Mouse (Mus musculus): Measurements from ENCODE around the gene Crtam. TPM values are rescaled to one million over a fixed set of nuclear protein-coding genes. Genes with fewer than 3 reads are reported as not detected.

Crtam gene
- polyA plus RNA-seq, 1 experiment from 2014 or later, result 0.18 TPM

DNA sequence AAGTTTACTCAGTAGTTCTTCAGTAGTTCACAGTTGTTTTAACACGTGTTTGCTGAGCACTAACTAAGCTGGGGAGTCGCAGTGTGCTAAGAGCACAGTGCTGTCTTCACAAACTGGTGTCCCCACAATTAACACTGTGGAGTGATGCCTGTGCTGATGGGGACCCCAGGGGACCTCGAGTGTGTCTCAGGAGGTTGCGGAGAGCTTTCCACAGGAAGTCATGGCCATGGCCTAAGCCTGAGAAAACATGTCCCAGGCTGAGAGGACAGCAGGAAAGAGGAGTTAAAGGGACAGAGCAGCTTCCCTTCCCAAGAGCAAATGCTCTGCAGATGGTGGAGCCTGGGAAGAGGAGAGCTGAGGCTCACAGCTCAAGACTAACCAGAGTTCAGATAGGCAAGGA is 57.3 kb downstream of the Crtam start:
- ATAC-seq (ENCODE audit: low FRiP score), result no peak
- H3K4me2 ChIP-seq, result no peak overlapping the region
- H3K36me3 ChIP-seq (replicated peaks), result no peaks in the 10 kb centered on the region
- H3K27ac ChIP-seq, result no peak overlapping the region
- H3K9ac ChIP-seq, result no peak overlapping the region
- WGBS, result 84% methylated on average over 4 of the region's 4 CpGs
- H3K9me3 ChIP-seq, result no peaks in the 10 kb centered on the region
- peaks cover 4% of the 10 kb centered on the region; the same call in 1 of the 2 replicates for H3K4me1 ChIP-seq
- peaks cover 53% of the 10 kb centered on the region for H3K27me3 ChIP-seq
- H3K4me3 ChIP-seq (replicated peaks), result no peak overlapping the region

DNA sequence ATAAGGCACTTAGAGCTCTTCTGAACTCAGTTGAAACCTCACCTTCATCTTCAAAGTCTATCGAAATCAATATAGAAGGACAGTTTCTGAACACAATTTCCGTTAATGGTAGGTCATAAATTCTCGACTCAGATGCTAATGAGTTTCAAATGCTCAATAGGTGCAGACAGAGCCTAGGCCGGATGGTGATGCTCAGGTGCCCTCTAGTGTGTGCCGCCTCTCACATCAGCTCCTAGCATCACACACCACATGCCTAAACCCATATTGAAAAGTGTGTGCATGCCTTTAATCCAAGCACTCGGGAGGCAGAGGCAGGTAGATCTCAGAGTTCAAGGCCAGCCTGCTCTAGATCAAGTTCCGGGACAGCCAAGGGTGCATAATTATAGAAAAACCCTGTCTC is 67.0 kb downstream of the Crtam start:
- 66% methylated on average over 7 of the region's 7 CpGs for WGBS
- no peak overlapping the region for H3K4me3 ChIP-seq (replicated peaks)
- 0 out of 2 replicates have a peak, but pooled peaks cover 2% of the 10 kb centered on the region for H3K9me3 ChIP-seq
- peaks cover 7% of the 10 kb centered on the region; the same call in 1 of the 2 replicates for H3K27me3 ChIP-seq
- no peak for ATAC-seq (ENCODE audit: low FRiP score)
- no peak overlapping the region for H3K4me2 ChIP-seq
- H3K36me3 ChIP-seq (replicated peaks), result no peaks in the 10 kb centered on the region
- no peaks in the 10 kb centered on the region for H3K4me1 ChIP-seq
- H3K27ac ChIP-seq, result no peak overlapping the region
- H3K9ac ChIP-seq, result no peak overlapping the region

DNA sequence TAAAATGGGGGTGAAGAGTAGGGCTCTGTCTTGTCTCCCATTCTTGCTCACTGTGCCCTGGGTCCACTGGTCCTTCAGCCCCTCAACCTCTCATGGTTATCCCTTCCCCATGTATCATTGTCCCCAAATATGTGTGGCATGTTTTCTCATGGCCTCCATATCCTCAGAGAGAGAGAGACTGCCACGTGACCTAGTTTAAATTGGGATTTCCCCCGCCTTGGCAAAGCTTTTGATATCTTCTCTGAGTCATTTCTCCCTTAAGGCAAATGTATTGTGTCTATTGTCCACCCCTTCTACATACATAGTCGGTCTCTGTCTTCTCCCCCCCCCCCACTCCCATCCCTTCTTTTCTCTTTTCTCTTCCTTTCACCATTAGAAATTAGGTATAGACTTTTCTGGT is 71.1 kb downstream of the Crtam start:
- H3K4me3 ChIP-seq (replicated peaks), result no peak overlapping the region
- no peak overlapping the region for H3K9ac ChIP-seq
- H3K36me3 ChIP-seq (replicated peaks), result no peaks in the 10 kb centered on the region
- no peak for ATAC-seq (ENCODE audit: low FRiP score)
- no peak overlapping the region for H3K4me2 ChIP-seq
- H3K27me3 ChIP-seq, result peaks cover 9% of the 10 kb centered on the region; the same call in 1 of the 2 replicates
- 85% methylated on average over 3 of the region's 3 CpGs for WGBS
- H3K27ac ChIP-seq, result no peak overlapping the region
- 0 out of 2 replicates have a peak, but pooled peaks cover 1% of the 10 kb centered on the region for H3K4me1 ChIP-seq
- H3K9me3 ChIP-seq, result 0 out of 2 replicates have a peak, but pooled peaks cover 2% of the 10 kb centered on the region

DNA sequence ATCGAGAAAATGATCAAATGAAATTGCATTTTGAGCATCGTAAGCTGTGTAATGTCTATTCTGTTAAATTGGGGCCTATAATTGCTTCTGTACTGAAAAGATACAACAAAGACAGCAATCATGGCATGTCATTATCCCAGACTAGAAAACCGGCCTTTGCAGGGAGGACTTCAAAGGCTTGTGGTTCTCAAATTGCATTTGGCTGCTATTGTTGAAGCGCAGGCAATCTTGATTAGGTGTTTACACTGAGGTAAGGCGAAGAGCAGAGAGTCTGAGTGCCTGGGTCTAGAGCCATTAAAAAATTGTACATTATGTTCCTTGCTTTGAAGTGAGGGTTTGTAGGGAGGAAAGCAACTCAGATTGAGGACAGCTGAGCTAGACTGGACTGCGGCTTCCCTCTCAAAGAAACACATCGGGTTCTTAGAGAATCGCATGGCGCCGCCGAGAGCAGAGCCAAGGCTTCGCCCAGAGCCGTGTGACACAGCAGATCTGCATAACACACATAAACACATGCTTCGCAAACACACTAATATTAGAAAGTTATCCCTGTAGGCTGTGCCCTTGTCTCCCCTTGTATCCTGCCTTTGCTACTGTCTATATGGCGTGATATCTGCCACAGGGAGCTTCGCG is 77.0 kb downstream of the Crtam start:
- Histone ChIP-seq H3K4me3 (replicated peaks) (no peak overlapping the region), H3K4me1 (peaks cover 12% of the 10 kb centered on the region; the same call in 1 of the 2 replicates), H3K27me3 (peaks cover 11% of the 10 kb centered on the region; the same call in 1 of the 2 replicates), H3K9ac (no peak overlapping the region), H3K9me3 (no peaks in the 10 kb centered on the region), H3K27ac (peak overlapping the region; percentile 76), H3K36me3 (replicated peaks) (no peaks in the 10 kb centered on the region), H3K4me2 (0 out of 2 replicates have a peak overlapping the region, but pooled peaks have one; percentile 6)
- ATAC-seq (ENCODE audit: low FRiP score), result 0 out of 2 replicates have a peak, but pooled peaks have one; percentile 23
- WGBS, result 52% methylated on average over 17 of the region's 17 CpGs

Other genes with a start within 250 kb of the Crtam start
- gene Hspa8, start 203.6 kb downstream of the Crtam start, polyA plus RNA-seq (2016; fragmentation: Nextera tagmentation; extraction: Ambion mirVana), result 2,759 and 2,920 TPM in 2 replicates
- 1.4 and 2.4 TPM in 2 replicates for gene Bsx, start 130.5 kb downstream of the Crtam start, polyA plus RNA-seq (2016; fragmentation: Nextera tagmentation; extraction: Ambion mirVana)
- gene Jhy, start 40.5 kb downstream of the Crtam start, polyA plus RNA-seq (2016; fragmentation: Nextera tagmentation; extraction: Ambion mirVana), result 0.31 TPM in 2 replicates
- gene Ubash3b, start 157.1 kb upstream of the Crtam start, polyA plus RNA-seq (2016; fragmentation: Nextera tagmentation; extraction: Ambion mirVana), result 8.1 and 9.9 TPM in 2 replicates

Measured in forebrain, embryonic 12.5 days (tissue).